Mouse (Mus musculus) small intestine, adult 2 months (tissue): ENCODE data around the gene Vav2. TPM values are rescaled to one million over a fixed set of nuclear protein-coding genes. Genes with fewer than 3 reads are reported as not detected.

Source experiments
- H3K27ac ChIP-seq: fragments of 200-500 bp; 2 replicates; pipeline ENCODE4 v1.5.1; 2012; ENCODE audit warnings: low read depth, low read length, control low read depth, inconsistent platforms; ENCODE audit not compliant: insufficient read depth
- H3K27me3 ChIP-seq: fragments of 200-500 bp; 2 replicates; pipeline ENCODE4 v1.6.1; 2012; ENCODE audit warnings: mild to moderate bottlenecking, moderate library complexity, low read length, inconsistent platforms; ENCODE audit not compliant: control insufficient read depth, insufficient read depth
- H3K36me3 ChIP-seq: fragments of 200-500 bp; 2 replicates; pipeline ENCODE4 v1.6.1; 2012; ENCODE audit warnings: mild to moderate bottlenecking, low read length, control low read depth, inconsistent platforms; ENCODE audit not compliant: control insufficient read depth, insufficient read depth
- H3K4me1 ChIP-seq: fragments of 200-500 bp; 2 replicates; pipeline ENCODE4 v1.6.1; 2012; ENCODE audit warnings: low read length, inconsistent platforms, mixed read lengths; ENCODE audit not compliant: control insufficient read depth, insufficient read depth, insufficient read length
- H3K4me3 ChIP-seq: fragments of 200-500 bp; 2 replicates; pipeline ENCODE4 v1.5.1; 2012; ENCODE audit warnings: low read depth, mild to moderate bottlenecking, control low read depth, inconsistent platforms, low read length, moderate library complexity
- CTCF ChIP-seq: fragments of 200-500 bp; IDR thresholded peaks from 2 replicates; pipeline ENCODE4 v1.5.1; 2012; ENCODE audit warnings: low read depth, mild to moderate bottlenecking, control low read depth, inconsistent platforms, low read length, moderate library complexity, mixed read lengths; ENCODE audit not compliant: insufficient replicate concordance, insufficient read length; ENCODE audit errors: extremely low read depth
- POLR2A ChIP-seq: fragments of 200-500 bp; IDR thresholded peaks from 2 replicates; pipeline ENCODE4 v1.6.1; 2012; ENCODE audit warnings: low read depth, mild to moderate bottlenecking, control low read depth, inconsistent platforms, low read length, moderate library complexity
- WGBS: fragments of 180-500 bp; shearing (Covaris S2); methylation state at CpG from one replicate; pipeline ENCODE4 v1.1.7; 2018; 5-methylcytosine and 5-hydroxymethylcytosine counted together
- polyA plus RNA-seq: library from polyadenylated mRNA; depleted of rRNA; stranded (reverse); fragments of >200 nt; gene quantifications from 2 replicates; pipeline ENCODE4 v1.2.3, GENCODE M21; 2012

Vav2 gene
- polyA plus RNA-seq, 1 experiment: 59.5 TPM

DNA sequence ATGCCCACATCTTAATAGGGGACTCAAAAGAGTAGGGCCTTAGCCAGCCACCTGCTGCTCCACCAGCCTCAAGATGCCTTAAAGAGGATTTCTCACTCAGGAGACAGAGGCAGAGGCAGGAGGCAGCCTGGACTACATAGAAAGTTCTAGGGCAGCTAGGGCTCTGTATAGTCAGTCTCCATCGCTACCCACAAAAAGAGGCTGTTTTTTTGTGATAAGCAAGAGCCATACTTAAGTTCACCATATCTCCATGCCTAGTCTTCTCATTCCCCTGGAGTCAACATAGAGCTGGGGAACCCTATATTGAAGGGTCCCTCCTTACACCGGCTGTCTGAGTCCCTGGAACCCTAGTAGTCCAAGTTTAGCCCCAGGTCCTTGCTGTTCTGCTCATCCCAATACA lies 43.7 kb upstream of the Vav2 start:
- TF ChIP-seq CTCF (no peak), POLR2A (no peak)
- no peaks in the 10 kb centered on the region for H3K27me3 ChIP-seq
- peaks cover 3% of the 10 kb centered on the region for H3K36me3 ChIP-seq
- peaks cover 46% of the 10 kb centered on the region for H3K4me1 ChIP-seq
- WGBS: 94% methylated on average over 2 of the region's 2 CpGs
- H3K4me3 ChIP-seq: no peak overlapping the region
- no peak overlapping the region for H3K27ac ChIP-seq

DNA sequence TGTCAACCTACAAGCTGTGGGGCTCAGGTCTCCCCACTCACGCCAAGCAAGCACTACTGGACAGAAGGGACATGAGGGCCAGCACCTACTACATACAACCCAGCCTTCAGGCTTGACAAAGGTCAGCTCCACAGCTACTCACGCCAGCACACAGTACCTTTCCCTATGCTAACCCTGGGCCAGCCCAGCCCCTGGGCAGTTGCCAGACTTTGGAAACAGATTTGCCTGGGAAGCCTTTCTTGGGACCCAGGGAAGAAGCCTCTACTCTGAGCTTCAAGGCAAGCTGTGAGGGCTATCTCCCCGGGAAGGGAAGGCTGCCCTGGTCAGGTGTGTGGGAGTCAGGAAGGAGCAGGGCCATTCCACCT lies 43.1 kb upstream of the Vav2 start:
- Histone ChIP-seq H3K27me3 (no peaks in the 10 kb centered on the region), H3K27ac (no peak overlapping the region), H3K4me3 (no peak overlapping the region), H3K36me3 (peaks cover 3% of the 10 kb centered on the region), H3K4me1 (peaks cover 46% of the 10 kb centered on the region)
- TF ChIP-seq POLR2A (no peak), CTCF (no peak)
- 34% methylated on average over 3 of the region's 3 CpGs for WGBS

DNA sequence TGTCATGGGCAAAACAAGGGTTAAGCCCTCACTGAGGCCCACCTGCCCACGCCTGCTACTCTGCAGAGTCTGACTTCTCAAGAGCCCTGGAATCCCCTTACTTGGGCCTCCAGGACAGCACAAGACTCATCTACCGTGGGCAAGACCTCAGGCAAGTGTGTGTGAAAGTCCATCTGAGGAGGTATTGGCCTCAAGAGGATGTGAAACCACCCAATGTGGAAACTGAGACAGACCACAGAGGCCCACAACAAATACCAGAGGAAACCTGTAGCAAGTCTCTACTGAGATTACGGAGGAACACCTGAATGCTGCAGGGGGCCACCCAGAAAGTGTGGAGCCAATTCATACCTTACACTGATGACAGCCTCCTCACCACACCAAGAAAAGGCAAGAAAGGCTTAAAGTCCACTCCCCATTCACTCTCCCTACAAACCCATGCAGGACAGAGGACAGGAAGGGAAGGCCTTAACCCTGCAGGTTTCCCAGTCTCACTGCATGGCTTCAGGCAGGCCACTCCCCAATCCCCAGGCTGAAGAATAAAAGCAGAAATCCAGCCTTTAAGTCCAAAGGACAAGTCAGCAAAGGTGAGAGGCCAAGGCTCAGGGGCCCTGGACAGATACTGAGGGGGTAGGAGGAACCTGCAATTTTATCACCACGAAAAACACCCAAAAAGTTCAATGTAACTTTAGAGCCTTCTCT lies 42.6 kb upstream of the Vav2 start:
- WGBS: 63% methylated on average over 4 of the region's 4 CpGs
- H3K4me1 ChIP-seq: peaks cover 46% of the 10 kb centered on the region
- H3K36me3 ChIP-seq: peaks cover 3% of the 10 kb centered on the region
- no peak for TF ChIP-seq CTCF
- TF ChIP-seq POLR2A: no peak
- H3K27me3 ChIP-seq: no peaks in the 10 kb centered on the region
- no peak overlapping the region for H3K27ac ChIP-seq
- no peak overlapping the region for H3K4me3 ChIP-seq

DNA sequence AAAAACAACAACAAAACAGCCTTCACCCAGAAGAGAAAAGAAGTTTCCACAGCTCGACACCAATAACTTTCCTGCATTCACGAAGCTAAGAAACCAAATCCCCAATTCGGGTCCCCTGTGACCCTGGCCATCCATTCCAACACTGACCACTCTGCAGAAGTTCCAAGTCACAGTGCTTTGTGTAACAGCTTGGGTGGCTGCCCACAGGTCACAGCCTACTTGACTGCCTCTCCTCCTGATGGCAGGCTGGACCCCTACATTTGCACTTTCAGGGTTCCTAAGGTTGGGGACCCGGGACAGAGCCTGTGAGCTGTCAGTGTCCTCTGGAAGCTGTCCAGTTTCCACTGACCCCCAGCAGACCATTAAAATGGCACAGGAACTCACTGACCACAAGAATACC lies 36.1 kb upstream of the Vav2 start:
- Histone ChIP-seq H3K4me1 (peaks cover 7% of the 10 kb centered on the region), H3K4me3 (no peak overlapping the region), H3K27me3 (no peaks in the 10 kb centered on the region), H3K36me3 (peaks cover 50% of the 10 kb centered on the region), H3K27ac (no peak overlapping the region)
- WGBS: 93% methylated on average over 4 of the region's 4 CpGs
- TF ChIP-seq CTCF (no peak), POLR2A (no peak)

DNA sequence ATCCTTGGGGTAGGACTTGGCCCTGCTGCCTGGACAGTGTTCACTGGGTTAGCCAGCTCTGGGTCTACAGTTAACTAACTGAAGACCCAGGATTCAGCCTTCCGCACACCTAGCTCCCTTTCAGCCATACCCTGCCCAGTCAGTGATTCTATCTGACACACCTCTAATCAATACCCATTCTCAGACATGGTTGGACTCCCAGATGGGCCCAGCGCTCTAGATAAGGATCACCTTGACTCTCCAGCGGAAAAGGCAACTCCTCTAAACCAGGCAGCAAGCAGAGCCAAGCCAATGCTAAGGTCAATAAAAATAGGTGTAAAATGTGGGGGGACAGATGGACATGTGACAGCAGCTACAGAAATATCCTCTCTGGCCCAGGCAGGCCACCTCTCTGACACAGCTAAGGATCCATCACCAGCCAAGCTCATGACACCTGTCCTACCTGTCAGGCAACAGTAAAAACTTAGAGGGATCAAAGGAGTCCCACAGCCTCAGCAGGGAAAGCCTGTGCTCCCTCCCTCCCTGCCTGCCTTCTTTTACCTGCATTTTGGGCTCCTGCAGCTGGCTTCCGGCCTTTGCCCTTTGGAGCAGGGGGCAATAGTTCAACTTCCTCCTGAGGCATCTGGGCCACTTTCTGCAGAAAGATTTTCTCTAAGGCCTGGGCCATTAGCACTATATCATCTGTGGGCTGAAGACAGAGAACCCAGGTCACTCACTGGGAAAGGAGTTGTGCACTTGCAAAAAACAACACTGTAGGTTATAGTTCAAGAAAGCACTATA lies 35.2 kb upstream of the Vav2 start:
- TF ChIP-seq CTCF: no peak
- TF ChIP-seq POLR2A: no peak
- H3K36me3 ChIP-seq: peaks cover 58% of the 10 kb centered on the region
- 52% methylated on average over 4 of the region's 4 CpGs for WGBS
- peak overlapping the region; percentile 73; the same call in 1 of the 2 replicates for H3K27ac ChIP-seq
- H3K4me1 ChIP-seq: peaks cover 5% of the 10 kb centered on the region
- H3K4me3 ChIP-seq: no peak overlapping the region
- no peaks in the 10 kb centered on the region for H3K27me3 ChIP-seq

DNA sequence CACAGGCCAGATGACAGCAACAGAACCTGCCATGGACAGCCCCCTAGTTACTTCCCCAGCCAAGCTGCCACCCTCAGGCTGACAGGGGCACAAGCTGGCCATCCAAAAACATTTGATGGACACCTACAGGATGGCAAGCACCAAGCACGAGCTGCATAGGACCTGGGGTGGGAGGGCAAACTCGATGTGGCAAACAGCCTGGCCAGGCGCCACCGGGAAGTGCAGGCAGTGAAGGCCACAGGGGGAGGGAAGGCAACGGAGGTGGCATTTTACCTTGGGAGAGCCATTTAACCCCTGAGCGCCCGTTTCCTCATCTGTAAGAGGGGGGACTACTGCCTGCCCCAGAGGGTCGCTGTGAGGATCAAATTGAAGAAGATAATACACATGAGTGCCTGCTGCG lies 33.8 kb upstream of the Vav2 start:
- WGBS: 54% methylated on average over 9 of the region's 9 CpGs
- Histone ChIP-seq H3K36me3 (peaks cover 70% of the 10 kb centered on the region), H3K27ac (no peak overlapping the region), H3K4me1 (peaks cover 5% of the 10 kb centered on the region), H3K4me3 (no peak overlapping the region), H3K27me3 (no peaks in the 10 kb centered on the region)
- TF ChIP-seq POLR2A (no peak), CTCF (no peak)

DNA sequence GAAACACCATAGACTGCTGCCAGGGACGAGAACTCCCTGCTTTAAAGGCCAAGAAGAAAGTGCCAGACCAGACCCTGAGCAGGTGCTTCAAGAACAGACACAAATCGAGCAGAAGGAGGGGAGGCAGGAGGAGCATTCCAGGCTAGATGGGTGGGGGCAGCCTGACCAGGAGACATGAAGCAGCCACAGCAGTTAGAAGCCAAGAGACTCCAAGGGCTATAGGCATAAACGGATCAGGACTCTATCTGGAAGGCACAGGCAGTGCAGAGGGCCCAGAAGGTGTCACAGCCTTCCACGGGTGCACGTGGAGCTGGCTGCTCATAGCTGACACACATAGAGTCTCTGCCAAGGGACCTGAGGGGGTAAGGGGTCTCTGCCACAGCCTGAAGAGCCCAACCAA lies 33.3 kb upstream of the Vav2 start:
- 77% methylated on average over 5 of the region's 5 CpGs for WGBS
- Histone ChIP-seq H3K27me3 (no peaks in the 10 kb centered on the region), H3K4me3 (no peak overlapping the region), H3K36me3 (peaks cover 70% of the 10 kb centered on the region), H3K27ac (no peak overlapping the region), H3K4me1 (peaks cover 5% of the 10 kb centered on the region)
- TF ChIP-seq POLR2A: no peak
- TF ChIP-seq CTCF: no peak
